Mouse (Mus musculus): ENCODE measurements around the gene Bcl9l.

Gene Bcl9l

GRCm38 (mm10) chr9:44544986-44545385, 62.4 kb downstream of the Bcl9l start:
- DNase-seq (ENCODE audit: low read depth), result no peak

DNA sequence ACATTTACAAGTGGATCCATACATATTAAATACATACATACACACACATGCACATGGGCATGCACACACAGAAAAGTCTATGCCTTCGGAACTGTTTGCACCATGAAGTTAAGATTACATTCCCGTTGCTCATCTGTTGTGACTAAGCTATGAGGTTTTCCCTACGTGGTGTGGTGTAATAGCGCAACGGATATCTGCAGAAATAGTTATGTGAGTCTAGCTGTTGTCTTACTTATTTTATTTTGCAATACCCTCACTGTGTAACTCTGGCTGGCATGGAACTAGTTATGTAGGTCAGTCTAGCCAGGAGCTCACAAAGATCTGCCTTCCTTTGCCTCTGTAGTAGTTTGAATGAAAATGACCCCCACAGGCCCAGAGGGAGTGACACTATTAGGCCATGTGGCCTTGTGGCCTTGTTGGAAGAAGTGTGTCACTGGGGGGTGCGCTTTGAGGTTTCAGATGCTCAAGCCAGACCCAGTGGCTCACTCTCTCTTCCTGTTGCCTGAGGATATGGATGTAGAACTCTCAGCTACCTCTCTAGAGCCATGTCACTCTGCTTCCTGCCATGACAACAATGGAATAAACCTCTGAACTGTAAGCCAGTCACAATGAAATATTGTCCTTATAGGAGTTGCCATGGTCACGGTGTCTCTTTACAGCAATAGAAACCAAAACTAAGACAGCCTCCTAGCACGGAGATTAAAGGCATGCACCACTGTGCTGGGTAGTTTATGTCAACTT, 66.0 kb downstream of the Bcl9l start:
- DNase-seq (ENCODE audit: low read depth), result no peak

DNA sequence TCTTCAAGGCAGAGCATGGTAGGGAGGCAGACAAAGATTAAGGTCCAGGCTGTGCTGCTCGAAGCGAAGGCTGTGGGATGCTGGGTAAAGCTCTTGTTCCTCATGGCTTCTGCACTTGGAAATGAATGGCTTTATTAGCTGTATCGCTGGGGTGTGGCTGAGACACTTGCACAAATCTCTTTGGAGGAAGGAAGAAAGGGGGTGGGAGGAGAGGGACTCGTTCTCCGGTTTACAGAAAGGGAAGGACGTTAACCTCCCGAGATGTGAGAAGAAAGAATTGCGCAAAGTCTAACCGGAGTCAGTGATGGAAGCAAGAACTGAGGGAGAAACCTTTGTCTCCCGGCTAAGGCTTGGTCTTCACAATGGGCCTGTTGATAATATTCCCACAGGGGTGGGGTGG, 68.5 kb downstream of the Bcl9l start:
- DNase-seq (ENCODE audit: low read depth), result no peak

- no peak for DNase-seq (ENCODE audit: low read depth)
Measured at GRCm38 (mm10) chr9:44552161-44552560, 69.5 kb downstream of the Bcl9l start.

Measured in naive thymus-derived CD4-positive, alpha-beta T cell, adult 2 months (primary cell).